Mouse (Mus musculus) stomach, postnatal 0 days (tissue): ENCODE results near the gene Ip6k3.

Experiments
- CTCF ChIP-seq: IDR thresholded peaks from 2 replicates; pipeline ENCODE4 v1.5.1; 2016; ENCODE audit warnings: antibody characterized with exemption, low read depth, mild to moderate bottlenecking, moderate library complexity
- EP300 ChIP-seq: optimal IDR thresholded peaks from 2 replicates; pipeline ENCODE3; 2016; ENCODE audit warnings: antibody characterized with exemption

GRCm38 (mm10) chr17:27126974-27127373 lies 40.6 kb downstream of the Ip6k3 start:
- no peak for TF ChIP-seq CTCF
- no peak for TF ChIP-seq EP300
